In genomic region chr2:153778638-153779362, GRCm38 (mm10) we compare ENCODE assay signal across 8 mouse cellular contexts. TPM values are rescaled to one million over a fixed set of nuclear protein-coding genes. Genes with fewer than 3 reads are reported as not detected.
DNase-seq lines count a peak whose midpoint lies in the region; ATAC-seq and TF ChIP-seq lines count a peak whose summit lies in the region.

No protein-coding gene starts in this region.

- H3K9ac ChIP-seq in intestine, postnatal 0 days (ENCODE audit: low read depth, low read length), result peak overlapping the region; percentile 26; the same call in 1 of the 2 replicates
- H3K9ac ChIP-seq in limb, embryonic 11.5 days (ENCODE audit: low read length), result peak overlapping the region; percentile 27; the same call in 1 of the 2 replicates
- H3K9ac ChIP-seq in midbrain, embryonic 13.5 days (replicated peaks), result 0 out of 2 replicates have a peak overlapping the region, but pooled peaks have one; percentile 26

- H3K27me3 ChIP-seq in embryonic facial prominence, embryonic 10.5 days (replicated peaks; ENCODE audit: low read depth, poor library complexity, severe bottlenecking), result no peaks in the 10 kb centered on the region
- H3K27me3 ChIP-seq in intestine, postnatal 0 days (replicated peaks; ENCODE audit: control insufficient read depth, insufficient read depth, low read length), result no peaks in the 10 kb centered on the region
- no peaks in the 10 kb centered on the region for H3K27me3 ChIP-seq in limb, embryonic 11.5 days (ENCODE audit: control insufficient read depth, insufficient read depth, low read length)
- H3K27me3 ChIP-seq in midbrain, embryonic 13.5 days, result no peaks in the 10 kb centered on the region; the same call in 1 of the 2 replicates
- H3K27me3 ChIP-seq in small intestine, adult 2 months (ENCODE audit: control insufficient read depth, insufficient read depth, low read length), result no peaks in the 10 kb centered on the region

- H3K9me3 ChIP-seq in embryonic facial prominence, embryonic 10.5 days, result no peaks in the 10 kb centered on the region
- H3K9me3 ChIP-seq in intestine, postnatal 0 days (ENCODE audit: control insufficient read depth), result no peaks in the 10 kb centered on the region
- H3K9me3 ChIP-seq in limb, embryonic 11.5 days (ENCODE audit: control insufficient read depth, low read length), result no peaks in the 10 kb centered on the region
- H3K9me3 ChIP-seq in midbrain, embryonic 13.5 days, result no peaks in the 10 kb centered on the region

- H3K4me1 ChIP-seq in embryonic facial prominence, embryonic 10.5 days, result peaks cover 12% of the 10 kb centered on the region
- H3K4me1 ChIP-seq in intestine, postnatal 0 days (replicated peaks; ENCODE audit: control insufficient read depth, insufficient read depth, low read length), result peaks cover 8% of the 10 kb centered on the region
- H3K4me1 ChIP-seq in limb, embryonic 11.5 days (ENCODE audit: control insufficient read depth, insufficient read depth, low read length), result peaks cover 4% of the 10 kb centered on the region; the same call in 1 of the 2 replicates
- H3K4me1 ChIP-seq in midbrain, embryonic 13.5 days (replicated peaks), result peaks cover 10% of the 10 kb centered on the region
- H3K4me1 ChIP-seq in small intestine, adult 2 months (ENCODE audit: control insufficient read depth, insufficient read depth, insufficient read length, low read length), result peaks cover 9% of the 10 kb centered on the region; the same call in 1 of the 2 replicates

- ATAC-seq in intestine, postnatal 0 days, result peak; percentile 77
- ATAC-seq in limb, embryonic 11.5 days (ENCODE audit: insufficient number of reproducible peaks, low FRiP score, low TSS enrichment, low read depth), result peak; percentile 85
- ATAC-seq in midbrain, embryonic 13.5 days, result peak; percentile 76

- H3K27ac ChIP-seq in embryonic facial prominence, embryonic 10.5 days (replicated peaks), result peak overlapping the region; percentile 45; the same call in 1 of the 2 replicates
- H3K27ac ChIP-seq in intestine, postnatal 0 days (ENCODE audit: low read depth, low read length), result no peak overlapping the region
- no peak overlapping the region for H3K27ac ChIP-seq in limb, embryonic 11.5 days (replicated peaks; ENCODE audit: low read depth, low read length)
- H3K27ac ChIP-seq in midbrain, embryonic 13.5 days, result no peak overlapping the region
- H3K27ac ChIP-seq in small intestine, adult 2 months (ENCODE audit: insufficient read depth, low read depth, low read length), result no peak overlapping the region

- no peak for TF ChIP-seq CTCF in intestine, postnatal 0 days (IDR thresholded peaks at IDR 0.05; ENCODE audit: low read depth)
- TF ChIP-seq CTCF in small intestine, adult 2 months (IDR thresholded peaks at IDR 0.05; ENCODE audit: extremely low read depth, insufficient read length, insufficient replicate concordance, low read depth, low read length), result no peak

- H3K4me3 ChIP-seq in embryonic facial prominence, embryonic 10.5 days, result peak overlapping the region; percentile 54
- H3K4me3 ChIP-seq in intestine, postnatal 0 days (ENCODE audit: low read depth, low read length), result peak overlapping the region; percentile 25
- H3K4me3 ChIP-seq in limb, embryonic 11.5 days (ENCODE audit: low read depth, low read length), result peak overlapping the region; percentile 17; the same call in 1 of the 2 replicates
- H3K4me3 ChIP-seq in midbrain, embryonic 13.5 days (replicated peaks), result peak overlapping the region; percentile 16
- peak overlapping the region; percentile 63 for H3K4me3 ChIP-seq in small intestine, adult 2 months (ENCODE audit: low read depth, low read length)

- DNase-seq in adrenal gland, adult 8-10 months, result peak; percentile 80
- peak; percentile 83 for DNase-seq in embryonic facial prominence, embryonic 10.5 days (ENCODE audit: low spot score)
- DNase-seq in heart, adult 11 months, result peak; percentile 97
- peak; percentile 84 for DNase-seq in limb, embryonic 11.5 days (ENCODE audit: low spot score)
- no peak for DNase-seq in adipocyte (ENCODE audit: low spot score)

- TF ChIP-seq POLR2A in small intestine, adult 2 months (IDR thresholded peaks at IDR 0.05; ENCODE audit: low read depth, low read length), result 0 out of 2 replicates have a peak, but pooled peaks have one; percentile 24

- H3K36me3 ChIP-seq in embryonic facial prominence, embryonic 10.5 days (replicated peaks), result peaks cover 8% of the 10 kb centered on the region
- H3K36me3 ChIP-seq in intestine, postnatal 0 days (ENCODE audit: control insufficient read depth, insufficient read depth), result no peaks in the 10 kb centered on the region
- H3K36me3 ChIP-seq in limb, embryonic 11.5 days (ENCODE audit: control insufficient read depth, insufficient read depth, low read length), result no peaks in the 10 kb centered on the region
- peaks cover 11% of the 10 kb centered on the region for H3K36me3 ChIP-seq in midbrain, embryonic 13.5 days
- H3K36me3 ChIP-seq in small intestine, adult 2 months (ENCODE audit: control insufficient read depth, insufficient read depth, low read length), result peaks cover 3% of the 10 kb centered on the region; the same call in 1 of the 2 replicates

- H3K4me2 ChIP-seq in intestine, postnatal 0 days (replicated peaks; ENCODE audit: low read depth), result peak overlapping the region; percentile 68
- peak overlapping the region; percentile 52 for H3K4me2 ChIP-seq in limb, embryonic 11.5 days (ENCODE audit: low read depth, severe bottlenecking)
- peak overlapping the region; percentile 54 for H3K4me2 ChIP-seq in midbrain, embryonic 13.5 days (replicated peaks)

- 14% methylated on average over 24 of the region's 24 CpGs for WGBS in embryonic facial prominence, embryonic 10.5 days
- 11% methylated on average over 23 of the region's 24 CpGs for WGBS in intestine, postnatal 0 days
- WGBS in limb, embryonic 11.5 days, result 13% methylated on average over 24 of the region's 24 CpGs
- 15% methylated on average over 24 of the region's 24 CpGs for WGBS in midbrain, embryonic 13.5 days
- 7% methylated on average over 24 of the region's 24 CpGs for WGBS in small intestine, adult 2 months

RNA-seq across cellular contexts. Expression of gene Efcab8, which starts 0.9 kb away (rescaled TPM):
- under 1 TPM; 0.12 to 0.80 (median 0.63) TPM for total RNA-seq in adrenal gland, adult 8-10 months (2022)
- polyA plus RNA-seq in embryonic facial prominence, embryonic 10.5 days (2016; fragmentation: Nextera tagmentation; extraction: Ambion mirVana), result 0.14 TPM in 1 of 2 replicates, not detected in the other
- 0.04 and 0.13 TPM in 2 replicates for polyA plus RNA-seq in intestine, postnatal 0 days (2015; fragmentation: Nextera tagmentation; extraction: Ambion mirVana)
- polyA plus RNA-seq in limb, embryonic 11.5 days (2014; fragmentation: Nextera tagmentation; extraction: Ambion mirVana), result not detected in 2 replicates
- polyA plus RNA-seq in midbrain, embryonic 13.5 days (2015; fragmentation: Nextera tagmentation; extraction: Ambion mirVana), result not detected in 2 replicates
- 0.10 TPM in 1 of 2 replicates, not detected in the other for polyA plus RNA-seq in small intestine, adult 2 months (2012; rRNA removed)

RNA-seq across cellular contexts. Expression of gene Mapre1, which starts 37.7 kb away (rescaled TPM):
- 100 to 1,000 TPM in 3 of 4 experiments, 10 to 100 TPM in 1; 72.9 to 117 (median 101) TPM for total RNA-seq in adrenal gland, adult 8-10 months (2022)
- 306 and 312 TPM in 2 replicates for polyA plus RNA-seq in embryonic facial prominence, embryonic 10.5 days (2016; fragmentation: Nextera tagmentation; extraction: Ambion mirVana)
- 144 and 149 TPM in 2 replicates for polyA plus RNA-seq in intestine, postnatal 0 days (2015; fragmentation: Nextera tagmentation; extraction: Ambion mirVana)
- 249 and 266 TPM in 2 replicates for polyA plus RNA-seq in limb, embryonic 11.5 days (2014; fragmentation: Nextera tagmentation; extraction: Ambion mirVana)
- polyA plus RNA-seq in midbrain, embryonic 13.5 days (2015; fragmentation: Nextera tagmentation; extraction: Ambion mirVana), result 374 and 420 TPM in 2 replicates
- 1.5 and 3.8 TPM in 2 replicates for polyA plus RNA-seq in small intestine, adult 2 months (2012; rRNA removed)

Comparison
In these comparisons a context has a peak if more than half of its experiments do, and no peak if none do; other contexts are left out.
1. RNA of gene Mapre1, which starts 37.7 kb away (polyA plus RNA-seq): 374 to 420 TPM in midbrain, embryonic 13.5 days, 306 to 312 TPM in embryonic facial prominence, embryonic 10.5 days, 249 to 266 TPM in limb, embryonic 11.5 days and 144 to 149 TPM in intestine, postnatal 0 days; 1.5 to 3.8 TPM in small intestine, adult 2 months; every median in the first group is over 10 times any median in the second.
2. Peak in every context shown above with its lines, with median percentiles within 50 percentile points of each other: H3K4me3 ChIP-seq, ATAC-seq, H3K4me2 ChIP-seq and H3K9ac ChIP-seq.